Mouse (Mus musculus) inflammation-experienced regulatory T-cells, adult 16 weeks (primary cell): Measurements from ENCODE around the gene Psmb5. TPM values are rescaled to one million over a fixed set of nuclear protein-coding genes. Genes with fewer than 3 reads are reported as not detected.

ENCODE experiments used
- polyA plus RNA-seq: library from polyadenylated mRNA; unstranded; fragments of 100-300 nt; shearing (Covaris generic); gene quantifications from one replicate; pipeline ENCODE4 v1.2.1, GENCODE M21; 2017

Psmb5 gene
- 235 TPM for polyA plus RNA-seq

DNA sequence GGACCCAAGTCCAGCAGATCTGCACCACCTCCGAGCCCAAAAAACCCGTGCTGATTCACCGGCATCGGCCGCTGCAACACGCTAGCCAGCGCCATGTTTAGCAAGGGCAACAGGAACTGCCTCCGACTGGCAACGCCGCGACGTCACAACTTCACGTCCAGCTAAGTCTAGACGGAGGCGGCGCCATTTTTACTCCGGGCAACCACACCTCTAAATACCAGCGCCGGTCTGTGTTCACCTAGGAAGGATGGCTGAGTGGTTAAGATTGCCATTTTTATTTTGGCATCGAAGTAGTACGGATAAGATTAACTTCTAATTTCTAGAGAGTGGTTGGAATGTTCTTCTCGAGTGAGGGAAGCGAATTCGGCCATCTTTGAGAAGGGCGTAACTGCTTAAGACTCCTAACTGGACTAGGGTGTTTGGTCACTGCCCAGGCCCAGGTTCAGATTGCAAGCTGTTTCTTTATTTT lies at the start of gene Psmb5:
Gene Psmb5 (minus strand): TSS at position 126 of the 469 bp plus-strand sequence.

DNA sequence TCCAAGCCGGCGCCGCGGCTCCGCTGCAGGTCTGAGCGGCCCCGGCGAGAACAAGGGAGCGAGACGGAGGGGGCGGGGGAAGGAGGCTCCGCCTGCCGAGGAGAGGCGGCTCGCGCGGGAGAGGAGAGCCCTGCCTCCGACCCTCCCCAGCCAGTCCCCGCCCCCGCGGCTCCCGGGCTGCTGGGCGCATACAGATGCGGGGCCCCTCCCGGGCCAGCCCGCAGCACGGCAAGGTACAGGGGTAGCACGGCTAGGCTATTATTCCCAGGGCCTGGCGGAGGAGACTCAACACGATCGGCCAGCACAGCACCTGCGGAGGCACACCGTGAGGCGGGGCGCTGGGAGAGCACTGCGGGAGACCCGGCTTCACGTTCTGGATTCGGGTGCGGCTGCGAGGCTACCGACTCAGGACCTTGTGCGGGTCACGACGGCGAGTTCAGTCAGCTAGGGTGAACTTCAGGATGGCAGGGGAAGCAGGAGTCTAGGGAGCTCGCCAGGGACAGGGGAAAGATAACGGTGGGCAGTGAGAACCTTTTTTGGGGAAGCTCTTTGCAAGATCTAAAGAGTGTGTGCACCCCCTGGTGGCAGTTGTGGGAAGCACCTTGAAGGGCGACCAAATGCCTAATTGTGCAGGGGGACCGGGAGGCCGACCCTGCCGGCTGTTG lies 23.6 kb upstream of the Psmb5 start, which contains the start of gene Cdh24:
Gene Cdh24 (minus strand): TSS at position 60 of the 665 bp plus-strand sequence.

DNA sequence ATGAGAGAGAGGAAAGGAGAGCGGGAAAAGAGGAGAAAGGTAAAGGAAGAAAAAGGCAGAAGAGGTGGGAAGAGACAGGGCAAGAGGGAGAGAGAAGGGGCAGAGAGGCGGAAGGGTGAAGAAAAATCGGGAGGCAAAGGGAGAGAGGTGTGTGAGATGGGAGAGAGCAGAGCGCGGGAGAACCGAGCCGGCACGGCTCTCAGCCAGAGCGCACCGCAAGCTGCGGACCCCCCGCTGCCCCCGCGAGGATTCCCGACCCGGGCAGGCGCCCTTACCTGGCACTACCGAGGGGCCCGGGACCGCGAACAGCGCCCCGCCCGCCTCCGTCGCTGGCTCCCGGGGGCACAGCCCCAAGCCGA lies 23.1 kb upstream of the Psmb5 start, which contains the start of gene Gm17606:
Gene Gm17606 (plus strand): TSS at position 7 of the 359 bp plus-strand sequence.

DNA sequence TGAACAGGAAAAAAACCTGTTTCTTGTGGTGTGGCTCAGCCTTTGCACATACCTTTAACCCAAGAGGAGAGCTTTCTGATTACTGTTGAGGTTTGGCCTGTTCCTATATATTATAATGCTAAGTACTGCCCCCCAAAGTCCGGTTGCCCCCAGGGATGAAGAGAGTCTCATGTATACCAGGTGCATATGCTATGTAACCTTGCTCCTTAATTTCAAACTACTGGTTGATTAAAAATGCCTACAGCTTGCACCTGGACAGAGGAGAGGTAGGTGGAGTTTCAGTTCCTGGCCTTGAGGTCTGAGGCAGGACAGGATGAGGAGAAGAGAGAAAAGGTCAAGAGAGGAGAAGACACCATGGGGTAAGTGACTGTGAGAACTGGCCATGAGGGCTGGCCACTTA lies 3.3 kb upstream of the Psmb5 start, which contains the start of gene Psmb11:
Gene Psmb11 (plus strand): TSS at position 301 of the 400 bp plus-strand sequence.

DNA sequence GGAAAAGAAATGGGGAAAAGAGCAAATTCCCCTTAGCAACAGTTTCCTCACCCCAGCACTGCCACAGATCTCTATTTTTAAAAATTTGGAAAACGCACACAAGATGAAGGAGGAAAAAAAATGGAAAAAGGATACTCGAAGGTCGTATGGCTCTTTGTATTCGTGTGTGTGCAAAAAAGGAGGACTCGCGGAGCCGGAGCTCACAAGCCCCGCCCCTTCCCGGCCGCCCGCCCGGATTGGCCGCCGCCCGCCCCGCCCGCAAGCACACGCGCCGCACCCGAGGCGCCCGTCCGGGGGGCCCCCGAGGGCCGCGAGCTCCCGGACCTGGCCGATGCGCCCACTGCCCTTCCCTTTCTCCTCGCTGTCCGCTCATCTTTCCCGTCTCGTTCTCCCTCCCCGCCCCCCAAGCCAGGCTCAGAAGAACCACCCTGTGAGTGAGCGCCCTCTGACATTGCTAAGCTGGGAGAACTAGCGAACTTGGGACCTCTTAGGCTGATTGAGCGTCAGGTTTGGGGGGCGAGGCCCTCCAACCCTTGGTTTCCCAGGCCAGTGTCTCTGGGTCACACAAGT lies 12.0 kb downstream of the Psmb5 start, which contains the start of gene 4931414P19Rik:
Gene 4931414P19Rik (minus strand): TSS at position 242 of the 570 bp plus-strand sequence.

DNA sequence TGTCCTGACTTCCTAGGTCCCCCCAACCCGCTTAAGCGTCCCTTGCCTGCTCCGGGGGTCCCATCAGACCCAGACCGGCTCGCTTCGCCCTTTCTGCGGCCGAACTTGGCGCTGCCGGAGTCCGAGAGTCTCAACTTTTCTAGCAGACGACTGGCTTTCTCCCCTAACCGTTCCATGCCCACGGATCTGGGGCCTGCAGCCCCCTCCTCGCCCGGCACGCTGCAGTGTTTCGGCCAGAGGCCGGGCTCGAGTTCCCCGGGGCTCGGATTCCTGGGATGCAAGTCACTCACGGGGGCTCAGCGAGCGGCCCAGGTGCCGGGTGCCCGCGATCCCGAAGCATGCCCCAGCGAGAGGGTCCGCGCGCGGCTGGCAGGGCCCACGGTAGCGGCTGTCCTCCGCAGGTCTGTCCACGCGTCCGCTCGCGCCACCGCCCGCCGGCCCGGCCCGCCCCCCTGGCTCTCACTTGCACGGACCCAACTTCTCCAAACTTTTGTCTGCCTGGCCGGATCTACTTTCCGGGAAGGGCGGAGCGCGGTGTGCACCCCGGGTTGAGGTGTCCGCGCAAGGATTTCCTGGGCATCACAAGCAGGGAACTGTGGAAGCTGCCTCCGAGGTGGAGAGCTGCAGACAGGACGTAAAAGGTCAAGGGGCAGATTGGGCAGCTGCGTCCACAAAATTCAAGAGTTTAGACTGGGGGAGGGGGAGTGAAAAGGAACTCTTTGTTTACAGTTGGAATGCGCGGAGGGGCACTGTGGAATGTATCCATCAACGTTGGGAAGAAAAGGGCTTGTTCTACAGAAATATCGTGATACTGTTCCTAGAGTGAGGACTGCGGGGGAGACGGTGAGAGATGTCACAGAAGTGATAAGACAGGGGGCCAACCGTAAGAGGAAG lies 40.5 kb downstream of the Psmb5 start, which contains the start of gene Ajuba:
Gene Ajuba (minus strand): TSS at position 470 of the 894 bp plus-strand sequence.

Other genes starting within 250 kb of the Psmb5 start
- 2.7 TPM for gene Slc7a7, start 200.2 kb downstream of the Psmb5 start, polyA plus RNA-seq
- gene Mrpl52, start 191.1 kb downstream of the Psmb5 start, polyA plus RNA-seq = 229 TPM
- 1.9 TPM for gene Mmp14, start 186.4 kb downstream of the Psmb5 start, polyA plus RNA-seq
- gene Lrp10, start 153.9 kb downstream of the Psmb5 start, polyA plus RNA-seq = 89.5 TPM
- 0.95 TPM for gene Rem2, start 141.9 kb downstream of the Psmb5 start, polyA plus RNA-seq
- 51.3 TPM for gene Prmt5, start 100.5 kb downstream of the Psmb5 start, polyA plus RNA-seq
- 29.7 TPM for gene Haus4, start 63.4 kb downstream of the Psmb5 start, polyA plus RNA-seq
- gene Ajuba, start 40.5 kb downstream of the Psmb5 start, polyA plus RNA-seq = 0.26 TPM
- 5.6 TPM for gene 4931414P19Rik, start 12.0 kb downstream of the Psmb5 start, polyA plus RNA-seq
- gene Psmb11, start 3.4 kb upstream of the Psmb5 start, polyA plus RNA-seq = not detected
- not detected for gene Gm17606, start 22.9 kb upstream of the Psmb5 start, polyA plus RNA-seq
- gene Cdh24, start 23.3 kb upstream of the Psmb5 start, polyA plus RNA-seq = 0.68 TPM
- 92.8 TPM for gene 1700123O20Rik, start 68.2 kb upstream of the Psmb5 start, polyA plus RNA-seq
- gene Acin1, start 68.9 kb upstream of the Psmb5 start, polyA plus RNA-seq = 113 TPM
- gene Gm29776, start 80.8 kb upstream of the Psmb5 start, polyA plus RNA-seq = 0.16 TPM
- gene Cebpe, start 94.2 kb upstream of the Psmb5 start, polyA plus RNA-seq = not detected
- 0.74 TPM for gene Slc7a8, start 163.9 kb upstream of the Psmb5 start, polyA plus RNA-seq
- gene Rnf212b, start 196.1 kb upstream of the Psmb5 start, polyA plus RNA-seq = not detected